Mouse (Mus musculus): Measurements from ENCODE around the gene Chmp4b. TPM values are rescaled to one million over a fixed set of nuclear protein-coding genes. Genes with fewer than 3 reads are reported as not detected.

The Chmp4b gene
- polyA plus RNA-seq, 1 experiment from 2014 or later: 17.5 TPM

GRCm38 (mm10) chr2:154642712-154643385 is 8.7 kb upstream of the Chmp4b start:
- peak overlapping the region; percentile 35 for H3K27ac ChIP-seq
- H3K36me3 ChIP-seq: peaks cover 59% of the 10 kb centered on the region
- no peaks in the 10 kb centered on the region for H3K27me3 ChIP-seq
- no peak overlapping the region for H3K4me2 ChIP-seq
- peaks cover 6% of the 10 kb centered on the region; the same call in 1 of the 2 replicates for H3K9me3 ChIP-seq (replicated peaks)
- H3K4me3 ChIP-seq (replicated peaks): no peak overlapping the region
- ATAC-seq (ENCODE audit: low read depth): peak; percentile 41; the same call in 1 of the 2 replicates
- no peak overlapping the region for H3K9ac ChIP-seq
- 43% methylated on average over 6 of the region's 6 CpGs for WGBS (ENCODE audit: insufficient replicate concordance)
- no peak for DNase-seq
- peaks cover 26% of the 10 kb centered on the region for H3K4me1 ChIP-seq (replicated peaks)

DNA sequence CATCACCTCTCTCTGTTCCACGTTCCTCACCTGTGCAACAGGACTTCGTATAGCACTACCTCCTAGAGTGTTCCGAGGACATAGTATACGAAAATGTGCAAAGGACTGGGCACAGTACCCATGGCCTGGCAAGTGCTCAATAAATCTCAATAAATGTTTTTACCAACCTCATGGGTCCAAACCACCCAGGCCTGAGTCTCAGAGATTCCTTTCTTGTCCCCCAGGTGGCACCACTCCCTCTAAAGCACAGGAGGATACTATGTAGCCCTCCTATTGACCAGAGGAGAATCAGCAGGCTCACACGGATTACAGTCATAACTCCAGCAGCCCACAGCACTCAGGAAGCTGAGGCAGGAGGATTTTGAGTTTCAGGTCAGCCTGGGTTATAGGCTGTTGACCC is 4.9 kb upstream of the Chmp4b start:
- Histone ChIP-seq H3K4me1 (replicated peaks) (peaks cover 25% of the 10 kb centered on the region), H3K27ac (no peak overlapping the region), H3K4me3 (replicated peaks) (no peak overlapping the region), H3K4me2 (no peak overlapping the region), H3K27me3 (no peaks in the 10 kb centered on the region), H3K9ac (no peak overlapping the region), H3K36me3 (peaks cover 31% of the 10 kb centered on the region), H3K9me3 (replicated peaks) (no peaks in the 10 kb centered on the region)
- ATAC-seq (ENCODE audit: low read depth): peak; percentile 49; the same call in 1 of the 2 replicates
- no peak for DNase-seq
- 74% methylated on average over 5 of the region's 5 CpGs for WGBS (ENCODE audit: insufficient replicate concordance)

DNA sequence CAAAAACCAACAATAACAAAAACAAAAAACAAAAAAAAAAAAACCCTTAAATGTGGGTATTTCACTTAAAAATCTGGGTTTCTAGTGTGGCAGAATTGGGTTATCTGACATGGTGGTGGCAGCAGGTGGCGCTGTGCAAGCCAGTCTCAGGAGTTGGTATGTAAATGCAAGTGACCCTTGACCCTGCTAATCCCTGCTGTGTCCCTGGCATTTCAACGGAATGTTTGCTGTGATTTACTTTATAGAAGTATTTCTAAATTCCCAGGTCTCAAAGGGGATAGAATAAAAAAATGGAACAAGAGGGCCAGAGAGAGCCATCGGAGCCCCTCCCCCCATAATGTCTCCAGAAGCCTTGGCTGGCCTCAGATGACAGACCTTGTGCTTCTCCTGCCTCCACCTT is 3.4 kb upstream of the Chmp4b start:
- no peak overlapping the region for H3K4me3 ChIP-seq (replicated peaks)
- DNase-seq (no peak), ATAC-seq (ENCODE audit: low read depth) (no peak)
- no peaks in the 10 kb centered on the region for H3K9me3 ChIP-seq (replicated peaks)
- H3K27me3 ChIP-seq: no peaks in the 10 kb centered on the region
- no peak overlapping the region for H3K27ac ChIP-seq
- H3K4me1 ChIP-seq (replicated peaks): peaks cover 12% of the 10 kb centered on the region
- H3K9ac ChIP-seq: no peak overlapping the region
- 27% methylated on average over 3 of the region's 3 CpGs for WGBS (ENCODE audit: insufficient replicate concordance)
- H3K36me3 ChIP-seq: peaks cover 23% of the 10 kb centered on the region
- H3K4me2 ChIP-seq: no peak overlapping the region

GRCm38 (mm10) chr2:154650404-154650803 is 1.1 kb upstream of the Chmp4b start:
- no peak overlapping the region for H3K4me3 ChIP-seq (replicated peaks)
- no peak for ATAC-seq (ENCODE audit: low read depth)
- H3K36me3 ChIP-seq: peaks cover 8% of the 10 kb centered on the region
- peaks cover 10% of the 10 kb centered on the region for H3K4me1 ChIP-seq (replicated peaks)
- no peak overlapping the region for H3K4me2 ChIP-seq
- DNase-seq: no peak
- 74% methylated on average over 3 of the region's 3 CpGs for whole genome bisulfite sequencing (ENCODE audit: insufficient replicate concordance)
- H3K9me3 ChIP-seq (replicated peaks): no peaks in the 10 kb centered on the region
- no peak overlapping the region for H3K9ac ChIP-seq
- H3K27ac ChIP-seq: no peak overlapping the region
- no peaks in the 10 kb centered on the region for H3K27me3 ChIP-seq

- Histone ChIP-seq H3K9ac (no peak overlapping the region), H3K27ac (no peak overlapping the region; the same call in 1 of the 2 replicates), H3K4me1 (replicated peaks) (peaks cover 38% of the 10 kb centered on the region), H3K4me2 (no peak overlapping the region), H3K36me3 (no peaks in the 10 kb centered on the region), H3K9me3 (replicated peaks) (no peaks in the 10 kb centered on the region), H3K27me3 (no peaks in the 10 kb centered on the region), H3K4me3 (replicated peaks) (no peak overlapping the region)
- 88% methylated on average over 12 of the region's 12 CpGs for WGBS (ENCODE audit: insufficient replicate concordance)
- DNase-seq (no peak), ATAC-seq (ENCODE audit: low read depth) (no peak)
Observed at GRCm38 (mm10) chr2:154654976-154655375, 3.5 kb downstream of the Chmp4b start.

DNA sequence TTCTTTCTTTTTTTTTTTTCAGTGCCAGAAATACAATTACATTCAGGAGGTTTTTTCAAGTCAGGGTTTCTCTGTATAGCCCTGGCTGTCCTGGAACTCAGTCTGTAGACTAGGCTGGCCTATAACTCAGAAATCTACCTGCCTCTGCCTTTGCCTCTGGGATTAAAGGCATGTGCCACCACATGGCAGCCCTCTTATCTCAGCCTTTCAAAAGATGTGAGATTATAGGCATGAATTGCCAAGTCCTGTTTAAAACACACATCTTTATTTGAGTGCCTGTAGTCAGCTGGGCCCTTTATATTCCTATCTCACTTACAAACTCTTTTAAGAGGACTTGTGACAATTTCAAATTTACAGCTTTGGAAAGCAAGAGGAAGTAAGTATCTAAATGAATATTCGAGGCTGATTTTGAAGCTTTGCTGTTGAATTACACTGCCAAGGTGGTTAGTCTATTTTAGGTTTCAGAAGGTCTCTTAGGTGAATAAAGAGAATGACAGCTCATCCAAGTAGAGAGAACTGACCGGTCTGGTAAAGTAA is 4.4 kb downstream of the Chmp4b start:
- Histone ChIP-seq H3K9ac (peak overlapping the region; percentile 5; the same call in 1 of the 2 replicates), H3K27me3 (no peaks in the 10 kb centered on the region), H3K4me1 (replicated peaks) (peaks cover 46% of the 10 kb centered on the region), H3K4me3 (replicated peaks) (peak overlapping the region; percentile 84), H3K36me3 (peaks cover 8% of the 10 kb centered on the region), H3K27ac (peak overlapping the region; percentile 73), H3K4me2 (peak overlapping the region; percentile 88), H3K9me3 (replicated peaks) (no peaks in the 10 kb centered on the region)
- no peak for ATAC-seq (ENCODE audit: low read depth)
- DNase-seq: no peak
- 48% methylated on average over 2 of the region's 2 CpGs for WGBS (ENCODE audit: insufficient replicate concordance)

- Histone ChIP-seq H3K4me1 (replicated peaks) (peaks cover 52% of the 10 kb centered on the region), H3K9ac (peak overlapping the region; percentile 96), H3K9me3 (replicated peaks) (no peaks in the 10 kb centered on the region), H3K27me3 (no peaks in the 10 kb centered on the region), H3K4me2 (peak overlapping the region; percentile 88), H3K27ac (peak overlapping the region; percentile 91), H3K36me3 (peaks cover 16% of the 10 kb centered on the region), H3K4me3 (replicated peaks) (peak overlapping the region; percentile 84)
- WGBS (ENCODE audit: insufficient replicate concordance): under 1% methylated on average over 67 of the region's 67 CpGs
- ATAC-seq (ENCODE audit: low read depth): peak; percentile 99
- peak; percentile 96 for DNase-seq
Observed at GRCm38 (mm10) chr2:154656710-154657485, 5.4 kb downstream of the Chmp4b start.

GRCm38 (mm10) chr2:154657486-154658237 is 6.2 kb downstream of the Chmp4b start:
- Histone ChIP-seq H3K27me3 (no peaks in the 10 kb centered on the region), H3K27ac (peak overlapping the region; percentile 91), H3K4me1 (replicated peaks) (peaks cover 52% of the 10 kb centered on the region), H3K36me3 (peaks cover 16% of the 10 kb centered on the region), H3K4me3 (replicated peaks) (peak overlapping the region; percentile 84), H3K9me3 (replicated peaks) (no peaks in the 10 kb centered on the region), H3K9ac (peak overlapping the region; percentile 96), H3K4me2 (peak overlapping the region; percentile 88)
- ATAC-seq (ENCODE audit: low read depth): no peak
- WGBS (ENCODE audit: insufficient replicate concordance): 1% methylated on average over 12 of the region's 12 CpGs
- peak; percentile 42 for DNase-seq

GRCm38 (mm10) chr2:154659070-154659469 is 7.6 kb downstream of the Chmp4b start:
- WGBS (ENCODE audit: insufficient replicate concordance): 71% methylated on average over 4 of the region's 4 CpGs
- Histone ChIP-seq H3K9ac (peak overlapping the region; percentile 96), H3K4me1 (replicated peaks) (peaks cover 52% of the 10 kb centered on the region), H3K27ac (peak overlapping the region; percentile 91), H3K36me3 (peaks cover 22% of the 10 kb centered on the region), H3K4me3 (replicated peaks) (peak overlapping the region; percentile 84), H3K27me3 (no peaks in the 10 kb centered on the region), H3K9me3 (replicated peaks) (no peaks in the 10 kb centered on the region), H3K4me2 (peak overlapping the region; percentile 88)
- DNase-seq (no peak), ATAC-seq (ENCODE audit: low read depth) (no peak)

- Histone ChIP-seq H3K4me3 (replicated peaks) (peak overlapping the region; percentile 84), H3K27ac (peak overlapping the region; percentile 91), H3K36me3 (peaks cover 24% of the 10 kb centered on the region), H3K4me1 (replicated peaks) (peaks cover 49% of the 10 kb centered on the region), H3K9me3 (replicated peaks) (no peaks in the 10 kb centered on the region), H3K4me2 (peak overlapping the region; percentile 88), H3K9ac (peak overlapping the region; percentile 96), H3K27me3 (no peaks in the 10 kb centered on the region)
- DNase-seq (no peak), ATAC-seq (ENCODE audit: low read depth) (no peak)
- WGBS (ENCODE audit: insufficient replicate concordance): 71% methylated on average over 5 of the region's 5 CpGs
Observed at GRCm38 (mm10) chr2:154659531-154660074, 8.1 kb downstream of the Chmp4b start.

Measured in liver, embryonic 13.5 days (tissue).